Mouse (Mus musculus) frontal cortex, adult 2 months (tissue): ENCODE data around the gene Opa3. TPM values are rescaled to one million over a fixed set of nuclear protein-coding genes. Genes with fewer than 3 reads are reported as not detected.

Experiments
- DNase-seq, 2 experiments: peaks; one replicate each; pipeline ENCODE4 v3.0.0; 2022; ENCODE audit warnings: low spot score in 1 of 2; ENCODE audit errors: extremely low spot score in 1 of 2
- polyA plus RNA-seq: library from polyadenylated mRNA; depleted of rRNA; stranded (reverse); fragments of >200 nt; gene quantifications from 2 replicates; pipeline ENCODE4 v1.2.3, GENCODE M21; 2012

The Opa3 gene
- polyA plus RNA-seq, 1 experiment: 40.9 TPM

GRCm38 (mm10) chr7:19213385-19213784, 14.7 kb upstream of the Opa3 start:
- no peak for DNase-seq

GRCm38 (mm10) chr7:19214369-19214768, 13.8 kb upstream of the Opa3 start:
- no peak for DNase-seq

GRCm38 (mm10) chr7:19214940-19215339, 13.2 kb upstream of the Opa3 start:
- no peak for DNase-seq

GRCm38 (mm10) chr7:19217492-19217891, 10.6 kb upstream of the Opa3 start:
- DNase-seq: no peak

- no peak for DNase-seq
These were observed 10.2 kb upstream of the Opa3 start for GRCm38 (mm10) chr7:19217944-19218343.

GRCm38 (mm10) chr7:19220061-19220460, 8.1 kb upstream of the Opa3 start:
- no peak for DNase-seq

- DNase-seq: no peak
These were observed 5.9 kb upstream of the Opa3 start for GRCm38 (mm10) chr7:19222189-19222588.

- no peak for DNase-seq
These were observed 5.3 kb upstream of the Opa3 start for GRCm38 (mm10) chr7:19222875-19223274.

- DNase-seq: no peak
These were observed 3.2 kb upstream of the Opa3 start for GRCm38 (mm10) chr7:19224933-19225332.

- peak in 1 of 2 experiments; percentile 54 for DNase-seq
These were observed 1.0 kb upstream of the Opa3 start for GRCm38 (mm10) chr7:19226817-19227797.

- no peak for DNase-seq
These were observed 637 bp downstream of the Opa3 start for GRCm38 (mm10) chr7:19228793-19229148.

- DNase-seq: no peak
These were observed 1.3 kb downstream of the Opa3 start for GRCm38 (mm10) chr7:19229404-19229803.

GRCm38 (mm10) chr7:19230041-19230580, 2.0 kb downstream of the Opa3 start:
- no peak for DNase-seq

GRCm38 (mm10) chr7:19230899-19231298, 2.8 kb downstream of the Opa3 start:
- DNase-seq: no peak

GRCm38 (mm10) chr7:19231849-19232248, 3.7 kb downstream of the Opa3 start:
- DNase-seq: no peak

- DNase-seq: no peak
These were observed 6.5 kb downstream of the Opa3 start for GRCm38 (mm10) chr7:19234652-19235051.

GRCm38 (mm10) chr7:19235092-19235671, 7.0 kb downstream of the Opa3 start:
- DNase-seq: no peak

- no peak for DNase-seq
These were observed 8.3 kb downstream of the Opa3 start for GRCm38 (mm10) chr7:19236411-19236810.

- no peak for DNase-seq
These were observed 10.2 kb downstream of the Opa3 start for GRCm38 (mm10) chr7:19238344-19238743.

- peak; percentile 85 to 98 for DNase-seq
These were observed 11.3 kb downstream of the Opa3 start for GRCm38 (mm10) chr7:19239423-19239822.

- DNase-seq: no peak
These were observed 11.9 kb downstream of the Opa3 start for GRCm38 (mm10) chr7:19239986-19240385.
